Mouse (Mus musculus) lung, postnatal 14 days (tissue): ENCODE measurements around the gene Sez6l.

Experiments used
- DNase-seq: peaks from one replicate; pipeline ENCODE4 v3.0.0; 2021

Gene Sez6l

GRCm38 (mm10) chr5:112576993-112577670 is at the start of gene Sez6l:
TSS of gene Sez6l (minus strand) at chr5:112577185.
- peak; percentile 41 for DNase-seq

GRCm38 (mm10) chr5:112625555-112626160 is 48.7 kb upstream of the Sez6l start:
- no peak for DNase-seq

- peak; percentile 35 for DNase-seq
These were observed 46.0 kb upstream of the Sez6l start for GRCm38 (mm10) chr5:112622946-112623345.

- no peak for DNase-seq
These were observed 43.3 kb upstream of the Sez6l start for GRCm38 (mm10) chr5:112620256-112620655.

GRCm38 (mm10) chr5:112619344-112619743 is 42.4 kb upstream of the Sez6l start:
- DNase-seq: no peak

- DNase-seq: no peak
These were observed 40.7 kb upstream of the Sez6l start for GRCm38 (mm10) chr5:112617602-112618247.

- no peak for DNase-seq
These were observed 39.1 kb upstream of the Sez6l start for GRCm38 (mm10) chr5:112615946-112616617.

GRCm38 (mm10) chr5:112607867-112608516 is 31.0 kb upstream of the Sez6l start:
- peak; percentile 45 for DNase-seq

- no peak for DNase-seq
These were observed 30.1 kb upstream of the Sez6l start for GRCm38 (mm10) chr5:112607119-112607518.

GRCm38 (mm10) chr5:112605371-112605770 is 28.4 kb upstream of the Sez6l start:
- DNase-seq: no peak

- no peak for DNase-seq
These were observed 27.3 kb upstream of the Sez6l start for GRCm38 (mm10) chr5:112604251-112604650.

GRCm38 (mm10) chr5:112603594-112603993 is 26.6 kb upstream of the Sez6l start:
- DNase-seq: no peak

GRCm38 (mm10) chr5:112600309-112600939 is 23.4 kb upstream of the Sez6l start:
- DNase-seq: no peak

GRCm38 (mm10) chr5:112599538-112600308 is 22.7 kb upstream of the Sez6l start:
- no peak for DNase-seq

GRCm38 (mm10) chr5:112597876-112598275 is 20.9 kb upstream of the Sez6l start:
- no peak for DNase-seq

GRCm38 (mm10) chr5:112597307-112597706 is 20.3 kb upstream of the Sez6l start:
- no peak for DNase-seq

- DNase-seq: no peak
These were observed 19.7 kb upstream of the Sez6l start for GRCm38 (mm10) chr5:112596729-112597128.

- no peak for DNase-seq
These were observed 19.0 kb upstream of the Sez6l start for GRCm38 (mm10) chr5:112595701-112596632.

GRCm38 (mm10) chr5:112591706-112592105 is 14.7 kb upstream of the Sez6l start:
- DNase-seq: no peak

- no peak for DNase-seq
These were observed 9.1 kb upstream of the Sez6l start for GRCm38 (mm10) chr5:112586071-112586470.
